Mouse (Mus musculus): Measurements from ENCODE around the gene Ipo9.

DNA sequence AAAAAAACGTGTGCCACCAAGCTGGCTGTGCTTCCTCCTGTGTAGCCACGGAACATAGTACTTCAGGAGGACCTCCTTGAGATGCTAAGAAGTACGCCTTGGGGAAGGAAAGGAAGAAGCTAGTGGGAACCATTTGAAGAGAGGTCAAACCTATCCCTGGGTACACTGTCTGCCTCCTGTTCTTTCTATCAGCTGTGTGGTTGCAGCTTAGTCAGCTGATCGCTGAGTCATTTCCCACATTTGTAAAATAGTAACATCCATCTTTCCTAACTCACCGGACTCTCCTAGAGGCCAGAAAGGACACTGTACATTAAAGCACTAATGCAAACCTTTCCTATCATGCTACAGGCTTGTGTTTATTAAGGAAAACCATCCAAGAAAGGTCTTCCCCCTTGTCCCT lies 41.4 kb upstream of the Ipo9 start:
- TF ChIP-seq CTCF (IDR thresholded peaks at IDR 0.05; ENCODE audit: low read depth), result no peak
- TF ChIP-seq EP300 (optimal IDR thresholded peaks at IDR 0.05), result no peak

All from stomach, postnatal 0 days (tissue).